Comparison of ENCODE assay signal across 21 mouse cellular contexts in genomic region chr6:83396711-83397110, GRCm38 (mm10).
"Had no signal": no experiment of that assay in that cellular context is flagged by ENCODE, and none has a peak within 500 bp of the region (broad histone marks: within the 10 kb centered on the region; RNA-seq: fewer than 3 reads in every experiment).

No protein-coding gene starts in this region.

- H3K4me1 ChIP-seq: limb, embryonic 10.5 days; midbrain, embryonic 10.5 days had no signal

- ATAC-seq: lung, postnatal 0 days; midbrain, embryonic 13.5 days; midbrain, embryonic 16.5 days had no signal

- H3K4me3 ChIP-seq: kidney, embryonic 15.5 days; limb, embryonic 10.5 days; limb, embryonic 13.5 days; megakaryocyte, embryonic 14.5 days; midbrain, embryonic 10.5 days; midbrain, embryonic 13.5 days; myocyte; neural tube, embryonic 13.5 days had no signal

- DNase-seq: kidney, adult 11 months; kidney, adult 8-10 months; kidney, postnatal 10 days; kidney, postnatal 36 days; liver; lung, embryonic 14.5 days; retina, postnatal 1 day; right cerebral cortex, postnatal 25 days; spleen, adult 18-20 months; thymus, adult 18-20 months; thymus, postnatal 36 days had no signal
